Mouse (Mus musculus): ENCODE results near the gene Mmp20. TPM values are rescaled to one million over a fixed set of nuclear protein-coding genes. Genes with fewer than 3 reads are reported as not detected.

Gene Mmp20
- not detected in 2 replicates for polyA plus RNA-seq (2015; fragmentation: Nextera tagmentation; extraction: Ambion mirVana)

DNA sequence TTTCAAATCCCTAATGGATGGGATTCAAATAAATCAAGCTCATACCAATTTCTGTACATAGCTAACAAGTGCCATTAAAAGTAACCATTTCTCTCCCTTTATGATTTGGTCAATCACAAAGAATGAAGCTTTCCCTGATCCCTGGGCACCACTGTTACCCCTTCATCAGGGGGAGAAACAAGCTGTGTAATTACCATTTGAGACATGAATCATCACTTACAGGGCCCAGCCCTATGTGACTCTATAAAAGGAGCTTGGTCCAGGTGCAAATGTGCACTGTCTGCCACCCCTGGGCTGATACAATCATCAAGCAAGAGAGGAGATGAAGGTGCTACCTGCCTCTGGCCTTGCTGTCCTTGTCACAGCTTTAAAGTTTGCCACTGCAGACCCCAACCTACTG is at the start of gene Mmp20:
Gene Mmp20 (plus strand): TSS at position 301 of the 400 bp plus-strand sequence.
- no peak for ATAC-seq

DNA sequence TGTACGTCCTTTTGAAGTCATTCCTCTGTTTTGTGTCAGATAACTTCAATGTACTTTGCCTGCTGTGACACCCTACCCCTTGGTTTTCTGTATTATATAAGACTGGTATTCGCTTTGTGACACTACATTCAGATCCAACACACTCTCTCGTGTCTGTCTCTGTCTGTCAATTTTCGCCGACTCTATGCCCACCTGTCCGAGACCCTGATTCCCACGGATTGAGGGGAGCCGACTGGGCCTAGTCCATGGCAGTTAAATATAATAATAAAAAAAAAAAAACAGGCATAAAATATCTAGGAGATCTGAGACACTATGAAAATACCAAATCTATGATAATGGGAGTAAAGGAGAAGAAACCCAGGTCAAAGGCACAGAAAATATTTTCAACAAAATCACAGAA is 38.0 kb upstream of the Mmp20 start:
- no peaks in the 10 kb centered on the region for H3K27me3 ChIP-seq
- no peaks in the 10 kb centered on the region for H3K9me3 ChIP-seq
- WGBS, result 81% methylated on average over 8 of the region's 8 CpGs
- ATAC-seq, result no peak
- no peaks in the 10 kb centered on the region for H3K36me3 ChIP-seq
- H3K27ac ChIP-seq, result no peak overlapping the region
- H3K4me2 ChIP-seq (replicated peaks), result no peak overlapping the region
- no peak overlapping the region for H3K4me3 ChIP-seq (replicated peaks)
- H3K4me1 ChIP-seq (replicated peaks), result no peaks in the 10 kb centered on the region
- no peak overlapping the region for H3K9ac ChIP-seq (replicated peaks)

More for the DNA sequence above, at the start of gene Mmp20:
- Histone ChIP-seq H3K36me3 (no peaks in the 10 kb centered on the region), H3K9me3 (no peaks in the 10 kb centered on the region), H3K27ac (no peak within 1 kb of the TSS), H3K9ac (replicated peaks) (no peak within 1 kb of the TSS), H3K27me3 (no peaks in the 10 kb centered on the region), H3K4me3 (replicated peaks) (no peak within 1 kb of the TSS), H3K4me2 (replicated peaks) (no peak within 1 kb of the TSS), H3K4me1 (replicated peaks) (no peaks in the 10 kb centered on the region)

DNA sequence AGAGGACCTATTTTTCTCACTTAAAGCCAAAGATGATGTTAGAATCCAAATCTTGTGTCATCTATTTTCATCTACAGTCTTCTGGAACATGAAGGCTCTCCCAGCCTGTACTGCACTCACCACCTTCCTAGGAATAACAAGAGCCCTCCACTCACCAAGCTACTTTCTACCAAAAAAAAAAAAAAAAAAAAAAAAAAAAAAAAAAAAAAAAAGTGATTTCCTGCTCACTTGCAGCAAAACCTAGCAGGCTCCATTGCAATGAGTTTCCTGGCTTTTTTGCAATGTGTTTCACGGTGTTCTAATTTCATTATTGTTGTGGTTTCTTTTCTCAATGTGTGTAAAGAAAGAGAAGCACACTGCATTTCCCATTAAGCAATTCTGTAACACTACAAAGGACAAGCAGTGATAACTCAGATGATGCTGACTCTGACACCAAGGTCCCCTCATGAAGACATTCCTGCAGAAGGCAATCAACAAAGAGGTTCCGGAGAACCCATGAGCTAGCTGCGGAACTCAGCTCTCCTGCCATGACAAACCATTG is 34.7 kb upstream of the Mmp20 start:
- no peaks in the 10 kb centered on the region for H3K4me1 ChIP-seq (replicated peaks)

DNA sequence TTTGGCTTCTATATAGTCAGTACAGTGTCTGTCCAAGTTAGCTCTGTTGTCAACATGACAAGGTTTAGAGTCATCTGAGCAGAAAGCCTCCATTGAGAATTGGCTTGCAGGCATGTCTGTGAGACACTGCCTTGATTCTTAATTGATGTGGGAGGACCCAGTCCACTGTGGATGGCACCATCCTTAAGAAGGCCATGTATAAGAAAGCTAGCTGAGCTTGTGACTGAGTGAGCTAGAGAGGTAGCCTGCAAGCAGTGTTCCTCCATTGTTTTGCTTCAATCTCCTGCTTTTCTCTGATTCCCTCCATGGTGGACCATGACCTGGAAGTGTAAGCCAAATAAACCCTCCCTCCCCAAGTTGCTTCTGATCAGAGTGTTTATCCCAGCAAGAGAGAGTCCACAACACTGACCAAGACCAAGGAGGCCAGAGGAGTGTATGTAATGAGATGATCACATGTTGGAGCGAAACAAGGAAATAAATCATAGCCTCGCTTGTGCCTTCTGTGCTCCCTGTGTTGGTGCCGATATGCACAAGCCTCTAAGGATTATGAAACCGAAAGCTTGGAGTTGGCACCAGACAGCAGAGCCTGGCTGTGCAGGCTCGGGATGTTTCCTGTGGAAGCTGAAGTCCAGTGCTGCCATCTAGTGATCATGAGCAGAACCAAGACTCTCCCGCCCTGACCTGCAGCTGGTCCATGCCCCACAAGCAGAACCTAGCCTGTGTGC is 33.1 kb upstream of the Mmp20 start:
- H3K4me2 ChIP-seq (replicated peaks), result peak overlapping the region; percentile 50
- H3K4me1 ChIP-seq (replicated peaks), result no peaks in the 10 kb centered on the region
- peak; percentile 99 for ATAC-seq
- H3K9ac ChIP-seq (replicated peaks), result no peak overlapping the region; the same call in 1 of the 2 replicates
- no peak overlapping the region for H3K27ac ChIP-seq
- H3K36me3 ChIP-seq, result no peaks in the 10 kb centered on the region
- no peaks in the 10 kb centered on the region for H3K9me3 ChIP-seq
- WGBS, result 15% methylated on average over 6 of the region's 6 CpGs
- peak overlapping the region; percentile 26 for H3K4me3 ChIP-seq (replicated peaks)
- no peaks in the 10 kb centered on the region for H3K27me3 ChIP-seq

More for the DNA sequence above, 34.7 kb upstream of the Mmp20 start:
- H3K27ac ChIP-seq, result no peak overlapping the region
- H3K4me2 ChIP-seq (replicated peaks), result no peak overlapping the region
- H3K36me3 ChIP-seq, result no peaks in the 10 kb centered on the region
- no peaks in the 10 kb centered on the region for H3K9me3 ChIP-seq
- H3K4me3 ChIP-seq (replicated peaks), result no peak overlapping the region
- ATAC-seq, result no peak
- H3K27me3 ChIP-seq, result no peaks in the 10 kb centered on the region
- H3K9ac ChIP-seq (replicated peaks), result no peak overlapping the region
- 92% methylated on average over 3 of the region's 3 CpGs for WGBS

DNA sequence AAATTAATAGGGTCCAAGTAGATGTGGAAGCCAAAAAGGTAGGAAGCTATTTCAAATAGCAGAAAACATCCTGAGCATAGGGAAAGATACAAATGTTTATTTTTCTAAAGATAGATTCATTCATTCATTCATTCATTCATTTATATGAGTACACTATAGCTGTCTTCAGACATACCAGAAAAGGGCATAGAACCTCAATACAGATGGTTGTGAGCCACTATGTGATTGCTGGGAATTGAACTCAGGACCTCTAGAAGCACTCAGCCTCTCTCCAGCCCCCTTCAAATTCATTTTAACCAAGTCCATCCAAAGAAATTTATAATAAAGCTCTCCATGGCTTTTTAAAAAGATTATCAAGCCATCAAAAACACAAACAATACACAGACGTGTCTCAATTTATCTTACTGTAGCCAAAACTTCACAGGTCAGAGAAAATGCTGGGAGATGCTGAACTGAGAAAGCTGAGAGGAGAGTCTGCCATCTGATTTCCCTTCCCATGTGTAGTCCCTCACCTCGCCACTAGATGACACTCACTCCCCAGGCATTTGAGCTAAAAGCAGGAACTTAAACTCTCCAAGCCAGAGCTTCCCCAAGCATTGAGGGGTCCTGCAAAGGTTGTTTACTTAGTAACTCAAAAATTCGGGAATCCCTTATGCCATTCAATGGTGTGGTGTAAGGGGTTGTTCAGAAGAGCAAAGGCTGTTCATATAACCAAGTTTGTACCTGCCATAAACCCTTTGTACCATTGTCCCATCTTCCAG is 24.9 kb upstream of the Mmp20 start:
- Histone ChIP-seq H3K36me3 (no peaks in the 10 kb centered on the region), H3K4me1 (replicated peaks) (no peaks in the 10 kb centered on the region), H3K9me3 (no peaks in the 10 kb centered on the region), H3K4me2 (replicated peaks) (no peak overlapping the region), H3K27me3 (no peaks in the 10 kb centered on the region), H3K4me3 (replicated peaks) (no peak overlapping the region), H3K27ac (no peak overlapping the region), H3K9ac (replicated peaks) (no peak overlapping the region)
- peak; percentile 58 for ATAC-seq
- WGBS, result under 1% methylated on average over 3 of the region's 3 CpGs

DNA sequence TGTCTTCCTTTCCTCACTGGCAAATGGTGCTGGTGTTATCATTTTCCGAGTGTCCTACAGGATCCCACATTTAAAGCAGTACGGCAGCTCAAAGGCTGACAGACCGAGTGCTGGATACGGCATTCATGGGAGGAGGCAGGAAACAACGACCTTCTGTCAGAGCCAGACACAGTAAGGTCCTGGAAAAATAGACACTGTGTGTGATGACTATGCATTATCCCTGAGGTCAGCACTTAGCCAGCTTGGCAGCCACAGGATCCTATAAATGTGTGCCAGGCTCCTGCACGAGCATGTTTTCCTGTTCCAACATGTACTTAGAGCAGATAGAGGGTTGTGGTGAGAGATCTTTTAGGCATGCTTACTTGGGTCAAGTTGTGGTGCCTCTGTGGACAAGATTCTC is 24.0 kb upstream of the Mmp20 start:
- Histone ChIP-seq H3K27ac (no peak overlapping the region), H3K4me3 (replicated peaks) (no peak overlapping the region), H3K27me3 (no peaks in the 10 kb centered on the region), H3K9me3 (no peaks in the 10 kb centered on the region), H3K9ac (replicated peaks) (no peak overlapping the region), H3K36me3 (no peaks in the 10 kb centered on the region), H3K4me1 (replicated peaks) (no peaks in the 10 kb centered on the region), H3K4me2 (replicated peaks) (no peak overlapping the region)
- no peak for ATAC-seq
- WGBS, result 86% methylated on average over 6 of the region's 6 CpGs

DNA sequence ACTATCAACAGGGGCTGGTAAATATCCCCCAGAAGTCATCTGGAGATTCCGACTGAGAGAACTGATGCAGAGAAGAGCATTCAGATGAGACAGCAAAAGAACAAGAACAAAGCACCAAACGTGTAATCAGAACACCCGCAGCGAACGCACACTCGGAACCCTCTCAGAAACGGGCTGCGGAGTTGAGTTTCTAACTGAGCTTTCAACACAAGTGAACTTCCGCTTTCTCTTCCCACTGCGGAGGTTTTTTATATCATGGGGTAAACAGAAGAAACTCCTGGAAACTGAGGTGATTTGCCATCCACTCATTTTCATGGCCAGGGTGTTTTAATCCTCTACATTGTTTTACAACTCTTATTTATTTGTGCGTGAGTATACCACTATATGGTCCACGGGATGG is 22.4 kb upstream of the Mmp20 start:
- H3K27me3 ChIP-seq, result no peaks in the 10 kb centered on the region

DNA sequence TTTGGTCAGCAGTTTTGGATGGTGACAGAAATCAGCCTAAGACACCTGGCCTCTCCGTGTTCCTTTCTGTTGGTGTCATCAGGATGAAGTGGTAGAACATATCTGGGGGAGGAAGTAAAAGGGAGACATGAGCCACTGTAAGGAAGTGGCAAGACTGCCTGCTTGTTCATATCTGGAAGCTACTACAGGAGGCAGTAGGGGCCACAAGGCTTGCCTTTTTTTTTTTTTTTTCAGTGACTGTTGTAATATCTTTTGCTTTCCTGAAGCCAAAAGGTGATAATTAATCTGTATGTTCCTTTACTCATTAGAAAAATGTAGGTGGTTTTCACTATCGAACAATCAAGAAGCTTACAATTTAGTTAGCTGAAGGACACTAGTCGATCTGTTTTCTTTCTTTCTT is 5.4 kb upstream of the Mmp20 start:
- no peak for ATAC-seq
- Histone ChIP-seq H3K27me3 (no peaks in the 10 kb centered on the region), H3K9me3 (no peaks in the 10 kb centered on the region), H3K36me3 (no peaks in the 10 kb centered on the region), H3K4me2 (replicated peaks) (no peak overlapping the region), H3K9ac (replicated peaks) (no peak overlapping the region), H3K27ac (no peak overlapping the region), H3K4me1 (replicated peaks) (no peaks in the 10 kb centered on the region), H3K4me3 (replicated peaks) (no peak overlapping the region)
- WGBS, result 74% methylated on average over 3 of the region's 3 CpGs

More for the DNA sequence above, 22.4 kb upstream of the Mmp20 start:
- H3K4me3 ChIP-seq (replicated peaks), result no peak overlapping the region
- no peaks in the 10 kb centered on the region for H3K4me1 ChIP-seq (replicated peaks)
- H3K9me3 ChIP-seq, result no peaks in the 10 kb centered on the region
- H3K4me2 ChIP-seq (replicated peaks), result no peak overlapping the region
- no peak for ATAC-seq
- no peak overlapping the region for H3K27ac ChIP-seq
- H3K9ac ChIP-seq (replicated peaks), result no peak overlapping the region
- 86% methylated on average over 12 of the region's 12 CpGs for WGBS
- H3K36me3 ChIP-seq, result no peaks in the 10 kb centered on the region

DNA sequence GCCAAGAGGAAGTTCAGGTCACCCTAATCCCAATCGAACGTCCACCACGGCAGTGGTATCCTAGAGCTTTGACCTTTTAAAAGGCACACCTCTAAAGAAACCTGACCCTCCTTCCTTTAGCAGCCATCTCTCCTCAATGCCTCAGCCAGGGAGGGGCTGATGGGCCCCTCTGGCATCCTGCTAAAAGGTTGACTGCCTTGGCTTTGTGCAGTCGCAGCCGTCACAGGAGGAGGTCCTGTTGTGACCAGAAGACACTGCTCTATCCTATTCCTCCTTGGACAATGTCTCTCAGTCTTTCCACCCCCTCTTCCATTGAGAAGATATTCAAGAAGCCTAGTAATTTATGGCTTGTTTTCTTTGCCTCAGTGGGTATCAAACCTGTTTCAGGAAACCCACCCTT is 5.9 kb downstream of the Mmp20 start:
- H3K27ac ChIP-seq, result no peak overlapping the region

DNA sequence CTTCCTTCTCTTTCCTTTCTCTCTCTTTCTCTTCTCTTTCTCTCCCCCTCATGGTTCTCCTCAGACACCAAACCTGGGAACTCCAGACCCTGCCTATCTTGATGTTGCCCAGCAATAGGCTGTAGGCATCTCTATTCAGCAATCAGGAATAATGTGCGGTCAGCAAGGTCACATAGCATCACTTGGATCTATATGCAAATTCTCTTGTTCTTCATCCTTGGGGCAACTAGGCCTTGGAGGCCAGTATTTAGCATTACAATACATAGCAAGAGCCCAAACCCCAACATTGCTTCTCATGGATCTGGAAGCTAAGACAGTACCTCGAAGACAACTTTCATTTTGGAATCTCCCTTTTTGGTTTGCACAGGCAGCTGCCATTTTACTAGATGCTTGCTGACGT is 19.9 kb downstream of the Mmp20 start:
- Histone ChIP-seq H3K4me1 (replicated peaks) (no peaks in the 10 kb centered on the region), H3K9me3 (no peaks in the 10 kb centered on the region), H3K9ac (replicated peaks) (no peak overlapping the region), H3K36me3 (no peaks in the 10 kb centered on the region), H3K4me2 (replicated peaks) (no peak overlapping the region), H3K27ac (no peak overlapping the region), H3K4me3 (replicated peaks) (no peak overlapping the region), H3K27me3 (no peaks in the 10 kb centered on the region)
- ATAC-seq, result no peak
- WGBS, result 81% methylated on average over 3 of the region's 3 CpGs

More for the DNA sequence above, 5.9 kb downstream of the Mmp20 start:
- no peaks in the 10 kb centered on the region for H3K36me3 ChIP-seq
- no peak for ATAC-seq
- no peak overlapping the region for H3K4me2 ChIP-seq (replicated peaks)
- no peak overlapping the region for H3K9ac ChIP-seq (replicated peaks)
- no peaks in the 10 kb centered on the region for H3K9me3 ChIP-seq
- WGBS, result 12% methylated on average over 5 of the region's 5 CpGs
- H3K4me1 ChIP-seq (replicated peaks), result no peaks in the 10 kb centered on the region
- no peak overlapping the region for H3K4me3 ChIP-seq (replicated peaks)
- no peaks in the 10 kb centered on the region for H3K27me3 ChIP-seq

DNA sequence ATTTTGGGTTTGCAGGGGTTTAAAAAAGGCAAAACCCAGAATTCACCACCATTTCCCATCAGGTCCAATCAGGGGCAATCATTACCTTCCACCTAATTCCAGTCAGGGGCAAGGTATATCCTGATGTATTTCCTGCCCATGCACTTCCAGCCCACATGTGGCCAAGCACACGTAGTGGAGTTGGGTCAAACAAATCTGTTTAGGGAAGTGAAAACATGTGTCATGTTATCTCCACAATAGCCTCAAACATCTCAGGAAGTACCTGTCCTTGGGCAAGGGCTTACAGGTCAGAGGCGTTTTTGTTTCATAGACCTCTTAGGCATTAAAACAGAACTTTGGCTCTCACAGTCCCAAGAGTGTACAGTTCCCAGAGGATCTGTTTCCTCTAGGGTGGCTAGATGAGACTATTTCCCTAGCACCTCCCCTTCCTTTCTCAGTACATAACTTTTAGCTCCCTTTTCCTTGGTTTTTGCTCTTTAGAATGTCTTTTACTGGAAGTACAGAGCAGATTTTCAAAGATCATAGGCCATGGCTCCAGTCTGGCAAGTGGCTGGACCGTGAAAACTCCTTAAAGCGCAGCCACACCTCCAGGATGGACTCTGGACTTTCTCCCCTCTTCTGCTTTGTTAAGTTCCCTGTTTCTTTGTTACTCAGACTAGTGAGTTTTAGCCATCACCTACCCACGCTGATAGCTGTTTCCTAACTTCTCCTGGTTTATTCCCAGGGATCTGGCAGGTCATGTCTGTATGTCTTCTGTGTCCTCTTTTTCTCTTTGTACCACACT is 22.6 kb downstream of the Mmp20 start:
- no peaks in the 10 kb centered on the region for H3K36me3 ChIP-seq
- no peak overlapping the region for H3K27ac ChIP-seq
- H3K4me2 ChIP-seq (replicated peaks), result no peak overlapping the region
- WGBS, result 82% methylated on average over 5 of the region's 5 CpGs
- no peak for ATAC-seq
- no peaks in the 10 kb centered on the region for H3K9me3 ChIP-seq
- H3K9ac ChIP-seq (replicated peaks), result no peak overlapping the region
- no peaks in the 10 kb centered on the region for H3K4me1 ChIP-seq (replicated peaks)
- no peaks in the 10 kb centered on the region for H3K27me3 ChIP-seq
- H3K4me3 ChIP-seq (replicated peaks), result no peak overlapping the region
